In the genomic region with DNA sequence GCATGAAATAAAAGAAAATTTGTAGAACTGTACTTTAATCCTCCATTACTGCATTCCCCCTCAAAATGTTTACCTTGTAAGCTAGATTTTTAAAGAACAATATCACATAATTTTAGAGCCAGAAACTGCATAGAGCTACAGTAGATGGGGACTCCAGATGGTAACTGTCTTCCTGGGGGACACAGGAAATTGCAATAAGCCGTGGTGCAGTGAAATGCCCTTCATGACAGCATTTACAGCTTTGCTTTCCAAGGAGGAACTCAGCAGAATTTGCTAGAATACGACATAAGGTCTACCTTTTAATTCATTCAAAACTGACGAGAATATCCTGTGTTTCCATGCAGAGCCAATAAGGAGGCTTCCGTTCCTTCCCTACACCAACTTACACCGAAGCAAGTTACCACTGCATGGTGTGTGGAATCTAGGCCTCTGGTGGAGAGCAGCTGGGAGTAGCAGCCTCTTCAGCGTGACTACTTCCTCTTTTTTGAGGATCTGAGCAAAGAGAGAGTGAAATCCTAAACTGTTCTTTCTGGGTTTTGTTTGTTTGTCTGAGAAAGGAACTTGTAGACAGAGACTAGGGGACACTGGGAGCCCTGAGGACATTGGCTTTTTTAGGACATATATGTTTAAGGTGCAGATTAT, we compare ENCODE assay signal across 23 mouse cellular contexts.
DNase-seq lines count a peak whose midpoint lies in the region; ATAC-seq and TF ChIP-seq lines count a peak whose summit lies in the region.
"Had no signal": no experiment of that assay in that cellular context is flagged by ENCODE, and none has a peak within 500 bp of the region (broad histone marks: within the 10 kb centered on the region; RNA-seq: fewer than 3 reads in every experiment).

No protein-coding gene starts in this region.

- TF ChIP-seq CTCF in MEL (IDR thresholded peaks at IDR 0.05 in 2 of 3, conservative IDR thresholded peaks at IDR 0.05 in 1 of 3; ENCODE audit: control insufficient read depth in 1 of 3, insufficient read depth in 1 of 3, low read depth in 2 of 3, low read length in 3 of 3, poor library complexity in 1 of 3, severe bottlenecking in 1 of 3): no peak

- H3K27me3 ChIP-seq in MEL (ENCODE audit: control insufficient read depth in 1 of 2, insufficient read depth in 2 of 2, low read length in 2 of 2): no peaks in the 10 kb centered on the region
- no peaks in the 10 kb centered on the region for H3K27me3 ChIP-seq in splenic B cell, adult 2 months (ENCODE audit: control insufficient read depth, insufficient read depth, low read length, poor library complexity, severe bottlenecking)

- H3K27ac ChIP-seq in MEL (ENCODE audit: control insufficient read depth, low read depth, low read length): no peak overlapping the region
- H3K27ac ChIP-seq: embryonic facial prominence, embryonic 10.5 days; forebrain, embryonic 10.5 days; gastrocnemius, adult 2 months; heart, embryonic 10.5 days; hindbrain, embryonic 10.5 days; hindbrain, embryonic 14.5 days; intestine, embryonic 15.5 days had no signal

- H3K4me3 ChIP-seq in MEL (ENCODE audit: control insufficient read depth in 1 of 2, insufficient read depth in 1 of 2, low read depth in 2 of 2, low read length in 2 of 2): no peak overlapping the region
- H3K4me3 ChIP-seq: embryonic facial prominence, embryonic 10.5 days; forebrain, embryonic 10.5 days; gastrocnemius, adult 2 months; heart, embryonic 10.5 days; hindbrain, embryonic 10.5 days; intestine, embryonic 15.5 days had no signal

- DNase-seq in A20 (ENCODE audit: low read depth, low spot score) (peak; percentile 56), MEL (ENCODE audit: low read depth, low spot score) (peak; percentile 65)
- DNase-seq in splenic B cell, adult 2 months (ENCODE audit: low read depth, low spot score): peak; percentile 38
- no peak for DNase-seq in lung, postnatal 4 days
- DNase-seq in cerebellum, postnatal 36 days: no peak
- DNase-seq in gastrocnemius, postnatal 10 days: no peak
- DNase-seq: adrenal gland, postnatal 10 days; cerebellum, adult 11 months; cerebellum, adult 8-10 months; cerebellum, postnatal 14 days; gastrocnemius, adult 2 months; gastrocnemius, postnatal 36 days; heart, adult 18-20 months; heart, postnatal 10 days had no signal

- no peak for TF ChIP-seq POLR2A in MEL (IDR thresholded peaks at IDR 0.05; ENCODE audit: control insufficient read depth in 1 of 2, insufficient read depth in 1 of 2, low read depth in 1 of 2, low read length in 2 of 2, poor library complexity in 1 of 2)

- TF ChIP-seq RAD21 in MEL (IDR thresholded peaks at IDR 0.05; ENCODE audit: low read depth, low read length): no peak

- H3K79me2 ChIP-seq in MEL (ENCODE audit: control insufficient read depth, insufficient read depth, low read length, poor library complexity): no peaks in the 10 kb centered on the region

- no peak overlapping the region for H3K9ac ChIP-seq in MEL (ENCODE audit: control insufficient read depth, low read depth, low read length, poor library complexity, severe bottlenecking)
- H3K9ac ChIP-seq: hindbrain, embryonic 14.5 days; intestine, embryonic 15.5 days had no signal

- TF ChIP-seq EP300 in MEL (IDR thresholded peaks at IDR 0.05; ENCODE audit: low read depth in 1 of 2, low read length in 2 of 2): no peak

- no peaks in the 10 kb centered on the region for H3K9me3 ChIP-seq in MEL (replicated peaks; ENCODE audit: insufficient read depth, low read length)
- H3K9me3 ChIP-seq: embryonic facial prominence, embryonic 10.5 days; forebrain, embryonic 10.5 days; heart, embryonic 10.5 days; hindbrain, embryonic 10.5 days; intestine, embryonic 15.5 days had no signal

- ATAC-seq in hematopoietic stem cell, adult 5-6 weeks (replicated peaks in 1 of 2; ENCODE audit: insufficient read depth in 1 of 2, low FRiP score in 2 of 2, low TSS enrichment in 1 of 2, low read depth in 1 of 2, poor library complexity in 2 of 2, severe bottlenecking in 2 of 2): peak; percentile 91 to 99
- ATAC-seq: CD4-positive, CD25-positive, alpha-beta regulatory T cell, adult 4 months; forebrain, embryonic 14.5 days; intestine, embryonic 15.5 days had no signal

- H3K36me3 ChIP-seq in MEL (ENCODE audit: control insufficient read depth in 1 of 2, insufficient read depth in 2 of 2, low read length in 2 of 2): no peaks in the 10 kb centered on the region
- H3K36me3 ChIP-seq in splenic B cell, adult 2 months (ENCODE audit: control insufficient read depth, insufficient read depth, low read length, poor library complexity, severe bottlenecking): no peaks in the 10 kb centered on the region
- H3K36me3 ChIP-seq: embryonic facial prominence, embryonic 10.5 days; forebrain, embryonic 10.5 days; heart, embryonic 10.5 days; hindbrain, embryonic 10.5 days; intestine, embryonic 15.5 days had no signal

- H3K4me1 ChIP-seq in MEL (ENCODE audit: control insufficient read depth in 1 of 2, insufficient read depth in 2 of 2, low read length in 2 of 2): no peaks in the 10 kb centered on the region
- H3K4me1 ChIP-seq: heart, embryonic 10.5 days; intestine, embryonic 15.5 days had no signal

TF ChIP-seq in MEL, 35 proteins besides CTCF, POLR2A, EP300 and RAD21:
- no peak for TF ChIP-seq TCF12 (IDR thresholded peaks at IDR 0.05; ENCODE audit: low read depth, low read length)

Comparison
In these comparisons a context has a peak if more than half of its experiments do, and no peak if none do; other contexts are left out.
1. DNase-seq: peak in A20 (single experiment), MEL (single experiment) and splenic B cell, adult 2 months (single experiment); none in lung, postnatal 4 days (0 of 2), cerebellum, postnatal 36 days (0 of 2) and gastrocnemius, postnatal 10 days (single experiment).